Mouse (Mus musculus) midbrain, embryonic 13.5 days (tissue): Measurements from ENCODE around the gene Ccdc106. TPM values are rescaled to one million over a fixed set of nuclear protein-coding genes. Genes with fewer than 3 reads are reported as not detected.

ENCODE experiments used
- ATAC-seq: fragments of 200-750 bp; cut with Nextera tagmentation; 2 replicates; pipeline ENCODE4 v1.8.0; 2017; ENCODE audit warnings: mild to moderate bottlenecking, moderate TSS enrichment, moderate library complexity
- H3K27ac ChIP-seq: fragments of 300-500 bp; sonication (generic); 2 replicates; pipeline ENCODE4 v1.5.1; 2015; ENCODE audit warnings: inconsistent platforms, mild to moderate bottlenecking, moderate library complexity
- H3K27me3 ChIP-seq: fragments of 300-500 bp; sonication (generic); 2 replicates; pipeline ENCODE4 v1.6.1; 2015; ENCODE audit warnings: mild to moderate bottlenecking, inconsistent platforms
- H3K36me3 ChIP-seq: fragments of 300-500 bp; sonication (generic); 2 replicates; pipeline ENCODE4 v1.6.1; 2015; ENCODE audit warnings: mild to moderate bottlenecking, inconsistent platforms
- H3K4me1 ChIP-seq: fragments of 300-500 bp; sonication (generic); replicated peaks from 2 replicates; pipeline ENCODE4 v1.6.1; 2015; ENCODE audit warnings: inconsistent platforms
- H3K4me2 ChIP-seq: fragments of 300-500 bp; sonication (generic); replicated peaks from 2 replicates; pipeline ENCODE4 v1.6.1; 2015; ENCODE audit warnings: moderate library complexity, mild to moderate bottlenecking, inconsistent platforms
- H3K4me3 ChIP-seq: fragments of 300-500 bp; sonication (generic); replicated peaks from 2 replicates; pipeline ENCODE4 v1.5.1; 2015; ENCODE audit warnings: mild to moderate bottlenecking, inconsistent platforms
- H3K9ac ChIP-seq: fragments of 300-500 bp; sonication (generic); replicated peaks from 2 replicates; pipeline ENCODE4 v1.6.1; 2015; ENCODE audit warnings: mild to moderate bottlenecking, inconsistent platforms
- H3K9me3 ChIP-seq: fragments of 300-500 bp; sonication (generic); 2 replicates; pipeline ENCODE4 v1.6.1; 2016; ENCODE audit warnings: mild to moderate bottlenecking, inconsistent platforms
- WGBS: fragments of 180-500 bp; shearing (Covaris S2); methylation state at CpG from one replicate; pipeline ENCODE4 v1.1.7; 2015; 5-methylcytosine and 5-hydroxymethylcytosine counted together
- polyA plus RNA-seq: library from polyadenylated mRNA; unstranded; fragments of >200 nt; fragmentation: Nextera tagmentation; extraction: Ambion mirVana; gene quantifications from 2 replicates; pipeline ENCODE4 v1.2.1, GENCODE M21; 2015

Ccdc106 gene
- polyA plus RNA-seq, 1 experiment from 2014 or later = 30.1 TPM

GRCm38 (mm10) chr7:5089853-5090252, 69.5 kb downstream of the Ccdc106 start:
- Histone ChIP-seq H3K27me3 (no peaks in the 10 kb centered on the region), H3K9ac (no peak overlapping the region), H3K4me1 (0 out of 2 replicates have a peak, but pooled peaks cover 3% of the 10 kb centered on the region), H3K4me2 (no peak overlapping the region), H3K36me3 (peaks cover 79% of the 10 kb centered on the region), H3K9me3 (no peaks in the 10 kb centered on the region), H3K4me3 (no peak overlapping the region), H3K27ac (no peak overlapping the region)
- 97% methylated on average over 15 of the region's 15 CpGs for WGBS
- no peak for ATAC-seq

DNA sequence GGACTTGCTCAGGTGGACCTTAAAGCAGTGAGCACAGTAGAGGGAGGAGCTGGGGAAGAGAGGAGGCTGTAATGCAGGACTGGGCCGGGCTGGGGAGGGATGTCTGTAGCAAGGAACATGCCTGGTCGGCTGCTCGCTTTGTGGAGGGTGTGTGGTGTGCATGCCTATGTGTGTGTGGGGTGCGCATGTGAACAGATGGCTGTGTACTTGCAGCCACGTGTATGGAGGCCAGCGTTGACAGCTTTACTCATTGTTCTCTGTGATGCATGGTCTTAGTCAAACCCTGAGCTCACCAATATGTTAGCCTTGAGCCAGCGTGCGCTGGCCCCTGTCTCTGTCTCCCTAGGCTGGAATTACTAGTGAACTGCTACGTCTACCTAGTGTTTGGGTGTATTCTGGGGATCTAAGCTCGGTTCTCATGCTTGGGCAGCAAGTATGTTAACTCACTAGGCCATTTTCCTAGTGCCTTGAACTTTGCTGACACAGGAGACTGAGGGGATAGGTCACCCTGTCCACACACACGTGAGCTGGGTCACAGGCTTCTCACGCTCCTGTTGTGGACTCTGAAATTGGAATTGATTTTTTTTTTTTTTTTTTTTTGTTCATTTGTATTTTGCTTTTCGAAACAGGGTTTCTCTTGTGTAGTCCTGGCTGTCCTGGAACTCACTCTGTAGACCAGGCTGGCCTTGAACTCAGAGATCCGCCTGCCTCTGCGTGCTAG, 70.8 kb downstream of the Ccdc106 start:
- no peak overlapping the region for H3K9ac ChIP-seq

DNA sequence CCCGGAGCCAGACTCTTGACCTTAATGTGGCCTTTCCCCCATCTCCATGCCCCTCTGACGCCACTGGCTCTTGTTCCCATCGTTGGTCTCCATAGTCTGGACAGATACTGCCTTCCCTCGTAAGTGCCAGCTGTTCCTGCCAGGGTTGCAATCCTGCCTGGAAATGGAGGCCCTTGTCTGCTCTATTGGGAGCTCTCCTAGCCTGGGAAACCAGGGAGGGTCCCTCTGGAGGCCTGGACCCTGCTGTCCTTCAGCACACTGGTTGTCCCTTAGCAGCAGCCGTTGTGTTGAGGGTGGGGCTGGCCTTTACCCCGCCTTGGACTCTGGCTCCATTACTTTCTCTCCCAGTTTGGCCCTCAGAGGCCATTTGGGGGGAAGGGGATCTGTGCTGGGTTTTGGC, 72.0 kb downstream of the Ccdc106 start:
- Histone ChIP-seq H3K9ac (no peak overlapping the region), H3K9me3 (no peaks in the 10 kb centered on the region), H3K27me3 (no peaks in the 10 kb centered on the region), H3K4me1 (no peaks in the 10 kb centered on the region), H3K4me2 (no peak overlapping the region), H3K4me3 (no peak overlapping the region), H3K36me3 (peaks cover 88% of the 10 kb centered on the region), H3K27ac (no peak overlapping the region)
- ATAC-seq = no peak
- WGBS = 94% methylated on average over 6 of the region's 6 CpGs

More for the DNA sequence above, 70.8 kb downstream of the Ccdc106 start:
- H3K27ac ChIP-seq = no peak overlapping the region
- H3K4me1 ChIP-seq = no peaks in the 10 kb centered on the region
- no peaks in the 10 kb centered on the region for H3K9me3 ChIP-seq
- H3K4me3 ChIP-seq = no peak overlapping the region
- peaks cover 84% of the 10 kb centered on the region for H3K36me3 ChIP-seq
- H3K27me3 ChIP-seq = no peaks in the 10 kb centered on the region
- 91% methylated on average over 15 of the region's 15 CpGs for WGBS
- no peak for ATAC-seq
- no peak overlapping the region for H3K4me2 ChIP-seq

DNA sequence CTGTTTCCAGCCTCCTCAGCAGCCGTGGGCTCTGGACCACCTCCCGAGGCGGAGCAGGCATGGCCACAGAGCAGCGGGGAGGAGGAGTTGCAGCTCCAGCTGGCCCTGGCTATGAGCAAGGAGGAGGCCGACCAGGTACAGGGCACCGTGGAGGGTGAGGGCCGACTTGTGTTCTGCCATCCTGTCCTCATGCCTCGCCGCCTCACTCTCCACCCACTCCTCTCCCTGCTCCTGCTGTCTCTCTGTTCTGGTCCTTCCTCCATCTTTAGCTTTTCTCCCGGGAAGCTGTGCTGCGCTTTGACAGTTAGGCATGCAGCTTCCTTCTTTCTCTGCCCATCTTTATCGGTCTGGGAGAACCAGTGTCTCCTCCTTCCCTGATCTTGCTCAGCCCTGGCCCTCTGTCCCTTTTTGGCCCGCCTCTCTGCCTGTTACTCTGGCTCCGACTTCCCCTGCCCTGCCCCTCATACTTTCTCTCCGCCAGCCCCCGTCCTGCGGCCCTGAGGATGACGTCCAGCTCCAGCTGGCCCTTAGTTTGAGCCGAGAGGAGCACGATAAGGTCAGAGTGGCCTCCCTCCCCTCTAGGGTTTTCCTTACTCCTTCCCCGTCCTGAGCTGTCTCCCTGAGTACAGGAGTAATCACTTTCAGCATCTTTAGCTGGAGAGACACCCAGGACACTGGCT, 72.6 kb downstream of the Ccdc106 start:
- H3K4me2 ChIP-seq = no peak overlapping the region
- no peaks in the 10 kb centered on the region for H3K4me1 ChIP-seq
- no peaks in the 10 kb centered on the region for H3K9me3 ChIP-seq
- peaks cover 89% of the 10 kb centered on the region for H3K36me3 ChIP-seq
- H3K27me3 ChIP-seq = no peaks in the 10 kb centered on the region
- no peak overlapping the region for H3K4me3 ChIP-seq
- no peak overlapping the region for H3K9ac ChIP-seq
- H3K27ac ChIP-seq = no peak overlapping the region
- 87% methylated on average over 21 of the region's 21 CpGs for WGBS
- no peak for ATAC-seq

DNA sequence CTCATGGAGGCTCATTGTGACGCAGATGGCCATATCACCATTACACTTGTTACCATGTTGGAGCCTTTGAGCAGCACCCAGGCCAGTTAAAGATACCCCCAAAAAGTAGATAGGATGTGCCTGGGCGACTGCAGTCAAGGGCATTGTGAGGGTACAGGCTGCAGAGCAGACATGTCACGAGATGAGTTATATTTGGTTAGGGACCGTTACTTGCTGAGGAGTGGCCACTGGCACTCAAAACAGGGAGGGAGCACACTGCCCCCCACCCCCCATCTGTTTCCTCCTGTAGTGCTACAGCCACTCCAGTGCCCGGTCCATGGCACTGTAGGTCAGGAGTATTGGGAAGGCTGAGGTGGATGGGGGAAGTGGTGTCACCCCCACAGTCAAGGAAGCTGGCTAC, 78.4 kb downstream of the Ccdc106 start:
- Histone ChIP-seq H3K9ac (no peak overlapping the region), H3K4me2 (no peak overlapping the region), H3K4me3 (no peak overlapping the region), H3K4me1 (no peaks in the 10 kb centered on the region), H3K27me3 (no peaks in the 10 kb centered on the region), H3K27ac (no peak overlapping the region), H3K9me3 (no peaks in the 10 kb centered on the region), H3K36me3 (peaks cover 60% of the 10 kb centered on the region)
- 92% methylated on average over 5 of the region's 5 CpGs for WGBS
- no peak for ATAC-seq

DNA sequence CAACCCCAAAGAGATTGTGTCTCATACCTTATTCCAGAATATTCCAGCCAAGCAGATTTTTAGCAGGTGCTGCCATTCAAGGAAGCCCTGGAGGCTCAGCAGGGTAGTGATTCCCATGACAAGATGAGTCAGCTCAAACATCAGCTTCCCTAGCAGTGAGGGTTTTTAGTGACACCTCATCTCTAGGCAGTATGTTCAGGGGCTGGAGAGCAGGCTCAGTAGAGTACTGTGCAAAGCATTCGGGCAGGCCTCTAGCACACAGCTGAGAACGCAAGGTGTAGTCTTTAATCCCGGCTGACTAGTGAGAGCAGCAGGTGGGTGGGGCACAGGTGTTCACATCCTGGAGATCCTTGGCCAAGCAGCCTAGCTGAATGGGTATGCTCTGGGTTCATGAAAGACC, 79.4 kb downstream of the Ccdc106 start:
- Histone ChIP-seq H3K36me3 (peaks cover 50% of the 10 kb centered on the region), H3K9me3 (no peaks in the 10 kb centered on the region), H3K4me3 (no peak overlapping the region), H3K4me2 (no peak overlapping the region), H3K27me3 (no peaks in the 10 kb centered on the region), H3K4me1 (no peaks in the 10 kb centered on the region), H3K9ac (no peak overlapping the region), H3K27ac (no peak overlapping the region)
- 89% methylated on average over 3 of the region's 3 CpGs for WGBS
- no peak for ATAC-seq

GRCm38 (mm10) chr7:5101066-5101663, 80.8 kb downstream of the Ccdc106 start:
- Histone ChIP-seq H3K27ac (no peak overlapping the region), H3K36me3 (peaks cover 36% of the 10 kb centered on the region), H3K4me3 (no peak overlapping the region), H3K9ac (no peak overlapping the region), H3K9me3 (no peaks in the 10 kb centered on the region), H3K4me2 (no peak overlapping the region), H3K4me1 (no peaks in the 10 kb centered on the region), H3K27me3 (no peaks in the 10 kb centered on the region)
- WGBS = 92% methylated on average over 10 of the region's 10 CpGs
- ATAC-seq = no peak

DNA sequence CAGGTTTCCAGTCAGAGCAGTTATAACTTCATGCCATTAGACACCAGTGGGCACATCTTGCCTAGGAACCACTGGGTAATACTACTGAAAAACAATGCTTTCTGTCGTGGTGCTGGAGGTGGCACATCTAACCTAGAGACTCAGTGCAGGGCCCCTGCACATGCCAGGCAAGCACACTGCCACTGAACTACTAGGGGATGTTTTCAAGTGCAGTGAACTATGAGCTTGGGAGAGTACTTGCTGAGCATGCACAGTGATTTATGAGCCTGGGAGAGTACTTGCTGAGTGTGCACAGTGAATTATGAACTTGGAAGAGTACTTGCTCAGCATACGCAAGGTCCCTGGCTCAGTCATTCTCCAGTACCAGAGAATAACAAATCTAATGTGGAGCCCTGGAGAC, 82.2 kb downstream of the Ccdc106 start:
- no peak overlapping the region for H3K27ac ChIP-seq
- H3K9ac ChIP-seq = no peak overlapping the region
- no peak for ATAC-seq
- no peaks in the 10 kb centered on the region for H3K4me1 ChIP-seq
- H3K4me2 ChIP-seq = no peak overlapping the region
- H3K36me3 ChIP-seq = peaks cover 22% of the 10 kb centered on the region
- no peak overlapping the region for H3K4me3 ChIP-seq
- WGBS = 93% methylated on average over 2 of the region's 2 CpGs
- H3K9me3 ChIP-seq = no peaks in the 10 kb centered on the region
- H3K27me3 ChIP-seq = no peaks in the 10 kb centered on the region

- 84% methylated on average over 4 of the region's 4 CpGs for WGBS
Observed at GRCm38 (mm10) chr7:5108272-5108671, 87.9 kb downstream of the Ccdc106 start.

GRCm38 (mm10) chr7:5109301-5109700, 88.9 kb downstream of the Ccdc106 start:
- no peak for ATAC-seq
- WGBS = 85% methylated on average over 8 of the region's 8 CpGs

More at GRCm38 (mm10) chr7:5108272-5108671, 87.9 kb downstream of the Ccdc106 start:
- H3K4me2 ChIP-seq = no peak overlapping the region
- H3K4me3 ChIP-seq = no peak overlapping the region
- H3K27ac ChIP-seq = no peak overlapping the region
- H3K9ac ChIP-seq = no peak overlapping the region
- no peaks in the 10 kb centered on the region for H3K4me1 ChIP-seq
- no peaks in the 10 kb centered on the region for H3K36me3 ChIP-seq
- no peaks in the 10 kb centered on the region for H3K27me3 ChIP-seq
- no peak for ATAC-seq
- no peaks in the 10 kb centered on the region for H3K9me3 ChIP-seq

More at GRCm38 (mm10) chr7:5109301-5109700, 88.9 kb downstream of the Ccdc106 start:
- Histone ChIP-seq H3K9ac (no peak overlapping the region), H3K9me3 (no peaks in the 10 kb centered on the region), H3K4me1 (no peaks in the 10 kb centered on the region), H3K27me3 (no peaks in the 10 kb centered on the region), H3K4me3 (no peak overlapping the region), H3K27ac (no peak overlapping the region), H3K36me3 (no peaks in the 10 kb centered on the region), H3K4me2 (no peak overlapping the region)
